Mouse (Mus musculus): Measurements from ENCODE around the gene Phactr3. TPM values are rescaled to one million over a fixed set of nuclear protein-coding genes. Genes with fewer than 3 reads are reported as not detected.

Phactr3 gene
- total and polyA plus RNA-seq, 3 experiments, result not detected

- no peaks in the 10 kb centered on the region for H3K9me3 ChIP-seq (replicated peaks; ENCODE audit: insufficient read depth, low read length)
- DNase-seq (ENCODE audit: low read depth, low spot score), result no peak
- no peak for TF ChIP-seq CTCF (IDR thresholded peaks at IDR 0.05 in 2 of 3, conservative IDR thresholded peaks at IDR 0.05 in 1 of 3; ENCODE audit: control insufficient read depth in 1 of 3, insufficient read depth in 1 of 3, low read depth in 2 of 3, low read length in 3 of 3, poor library complexity in 1 of 3, severe bottlenecking in 1 of 3)
- no peak for TF ChIP-seq ELF1 (IDR thresholded peaks at IDR 0.05; ENCODE audit: low read depth, low read length)
- TF ChIP-seq SIN3A (IDR thresholded peaks at IDR 0.05; ENCODE audit: low read length), result no peak
- TF ChIP-seq ETS1 (IDR thresholded peaks at IDR 0.05; ENCODE audit: low read depth, low read length), result no peak
- no peak for TF ChIP-seq BHLHE40 (IDR thresholded peaks at IDR 0.05; ENCODE audit: borderline replicate concordance, low read depth, low read length)
- no peak for TF ChIP-seq ZMIZ1 (IDR thresholded peaks at IDR 0.05; ENCODE audit: low read depth, low read length)
- no peak for TF ChIP-seq CHD1 (IDR thresholded peaks at IDR 0.05; ENCODE audit: low read depth, low read length)
- TF ChIP-seq POLR2AphosphoS5 (IDR thresholded peaks at IDR 0.05; ENCODE audit: borderline replicate concordance, low read depth, low read length), result no peak
- no peak for TF ChIP-seq E2F4 (IDR thresholded peaks at IDR 0.05; ENCODE audit: borderline replicate concordance, low read depth, low read length)
- no peak for TF ChIP-seq MAX (IDR thresholded peaks at IDR 0.05; ENCODE audit: low read length)
- no peak for TF ChIP-seq KAT2A (conservative IDR thresholded peaks at IDR 0.05; ENCODE audit: low read depth, low read length)
- no peak for TF ChIP-seq NRF1 (IDR thresholded peaks at IDR 0.05; ENCODE audit: insufficient read depth, low read depth, low read length, poor library complexity, severe bottlenecking)
- TF ChIP-seq CHD2 (IDR thresholded peaks at IDR 0.05; ENCODE audit: low read length), result no peak
- TF ChIP-seq RCOR1 (IDR thresholded peaks at IDR 0.05; ENCODE audit: low read depth, low read length), result no peak
- TF ChIP-seq GABPA (IDR thresholded peaks at IDR 0.05; ENCODE audit: low read depth, low read length), result no peak
- no peak for TF ChIP-seq UBTF (IDR thresholded peaks at IDR 0.05; ENCODE audit: borderline replicate concordance, insufficient read depth, low read depth, low read length)
- TF ChIP-seq MAZ (IDR thresholded peaks at IDR 0.05; ENCODE audit: low read depth, low read length), result no peak
- TF ChIP-seq USF1 (IDR thresholded peaks at IDR 0.05; ENCODE audit: low read depth, low read length), result no peak
These were observed 168.5 kb downstream of the Phactr3 start for GRCm38 (mm10) chr2:178287285-178287684.

GRCm38 (mm10) chr2:178288666-178289065 lies 169.9 kb downstream of the Phactr3 start:
- Histone ChIP-seq H3K36me3 (ENCODE audit: control insufficient read depth in 1 of 2, insufficient read depth in 2 of 2, low read length in 2 of 2) (no peaks in the 10 kb centered on the region), H3K4me1 (ENCODE audit: control insufficient read depth in 1 of 2, insufficient read depth in 2 of 2, low read length in 2 of 2) (no peaks in the 10 kb centered on the region), H3K27me3 (ENCODE audit: control insufficient read depth in 1 of 2, insufficient read depth in 2 of 2, low read length in 2 of 2) (no peaks in the 10 kb centered on the region; a peak in 1 of 4 replicates), H3K4me3 (ENCODE audit: control insufficient read depth in 1 of 2, insufficient read depth in 1 of 2, low read depth in 2 of 2, low read length in 2 of 2) (no peak overlapping the region), H3K9me3 (replicated peaks; ENCODE audit: insufficient read depth, low read length) (no peaks in the 10 kb centered on the region), H3K79me2 (ENCODE audit: control insufficient read depth, insufficient read depth, low read length, poor library complexity) (no peaks in the 10 kb centered on the region), H3K27ac (ENCODE audit: control insufficient read depth, low read depth, low read length) (no peak overlapping the region), H3K9ac (ENCODE audit: control insufficient read depth, low read depth, low read length, poor library complexity, severe bottlenecking) (no peak overlapping the region)
- no peak for TF ChIP-seq RCOR1 (IDR thresholded peaks at IDR 0.05; ENCODE audit: low read depth, low read length)
- no peak for TF ChIP-seq ZKSCAN1 (IDR thresholded peaks at IDR 0.05; ENCODE audit: low read depth, low read length)
- TF ChIP-seq KAT2A (conservative IDR thresholded peaks at IDR 0.05; ENCODE audit: low read depth, low read length), result no peak
- no peak for TF ChIP-seq BHLHE40 (IDR thresholded peaks at IDR 0.05; ENCODE audit: borderline replicate concordance, low read depth, low read length)
- no peak for TF ChIP-seq MEF2A (IDR thresholded peaks at IDR 0.05; ENCODE audit: extremely low read depth, insufficient replicate concordance, low read depth, low read length, poor library complexity, severe bottlenecking)
- TF ChIP-seq TBP (IDR thresholded peaks at IDR 0.05; ENCODE audit: low read depth, low read length), result no peak
- TF ChIP-seq CTCF (IDR thresholded peaks at IDR 0.05 in 2 of 3, conservative IDR thresholded peaks at IDR 0.05 in 1 of 3; ENCODE audit: control insufficient read depth in 1 of 3, insufficient read depth in 1 of 3, low read depth in 2 of 3, low read length in 3 of 3, poor library complexity in 1 of 3, severe bottlenecking in 1 of 3), result no peak
- no peak for TF ChIP-seq TAL1 (IDR thresholded peaks at IDR 0.05; ENCODE audit: low read length)
- TF ChIP-seq MXI1 (IDR thresholded peaks at IDR 0.05; ENCODE audit: low read depth, low read length), result no peak
- TF ChIP-seq SIN3A (IDR thresholded peaks at IDR 0.05; ENCODE audit: low read length), result no peak
- no peak for TF ChIP-seq CHD2 (IDR thresholded peaks at IDR 0.05; ENCODE audit: low read length)
- TF ChIP-seq USF1 (IDR thresholded peaks at IDR 0.05; ENCODE audit: low read depth, low read length), result no peak
- no peak for TF ChIP-seq RAD21 (IDR thresholded peaks at IDR 0.05; ENCODE audit: low read depth, low read length)
- TF ChIP-seq NELFE (IDR thresholded peaks at IDR 0.05; ENCODE audit: low read depth, low read length), result no peak
- no peak for TF ChIP-seq ZMIZ1 (IDR thresholded peaks at IDR 0.05; ENCODE audit: low read depth, low read length)
- no peak for TF ChIP-seq MYB (IDR thresholded peaks at IDR 0.05; ENCODE audit: low read depth, low read length)
- TF ChIP-seq MAX (IDR thresholded peaks at IDR 0.05; ENCODE audit: low read length), result no peak
- no peak for TF ChIP-seq MAZ (IDR thresholded peaks at IDR 0.05; ENCODE audit: low read depth, low read length)
- no peak for DNase-seq (ENCODE audit: low read depth, low spot score)

More at GRCm38 (mm10) chr2:178287285-178287684, 168.5 kb downstream of the Phactr3 start:
- H3K4me1 ChIP-seq (ENCODE audit: control insufficient read depth in 1 of 2, insufficient read depth in 2 of 2, low read length in 2 of 2), result no peaks in the 10 kb centered on the region
- no peak overlapping the region for H3K27ac ChIP-seq (ENCODE audit: control insufficient read depth, low read depth, low read length)
- H3K36me3 ChIP-seq (ENCODE audit: control insufficient read depth in 1 of 2, insufficient read depth in 2 of 2, low read length in 2 of 2), result no peaks in the 10 kb centered on the region
- H3K4me3 ChIP-seq (ENCODE audit: control insufficient read depth in 1 of 2, insufficient read depth in 1 of 2, low read depth in 2 of 2, low read length in 2 of 2), result no peak overlapping the region
- H3K79me2 ChIP-seq (ENCODE audit: control insufficient read depth, insufficient read depth, low read length, poor library complexity), result no peaks in the 10 kb centered on the region
- H3K9ac ChIP-seq (ENCODE audit: control insufficient read depth, low read depth, low read length, poor library complexity, severe bottlenecking), result no peak overlapping the region
- H3K27me3 ChIP-seq (ENCODE audit: control insufficient read depth in 1 of 2, insufficient read depth in 2 of 2, low read length in 2 of 2), result no peaks in the 10 kb centered on the region; a peak in 1 of 4 replicates

Measured in MEL (cell line).